Mouse (Mus musculus) limb, embryonic 15.5 days (tissue): Measurements from ENCODE around the gene Kifc1. TPM values are rescaled to one million over a fixed set of nuclear protein-coding genes. Genes with fewer than 3 reads are reported as not detected.

Experiments
- ATAC-seq: fragments of 200-750 bp; cut with Nextera tagmentation; 2 replicates; pipeline ENCODE4 v1.8.0; 2017; ENCODE audit warnings: low read depth, moderate TSS enrichment; ENCODE audit not compliant: insufficient number of reproducible peaks, low FRiP score, low TSS enrichment
- H3K27ac ChIP-seq: fragments of 300-500 bp; sonication (generic); 2 replicates; pipeline ENCODE4 v1.5.1; 2015; ENCODE audit warnings: moderate library complexity, mild to moderate bottlenecking, inconsistent platforms
- H3K27me3 ChIP-seq: fragments of 300-500 bp; sonication (generic); 2 replicates; pipeline ENCODE4 v1.6.1; 2015; ENCODE audit warnings: inconsistent platforms
- H3K36me3 ChIP-seq: fragments of 300-500 bp; sonication (generic); 2 replicates; pipeline ENCODE4 v1.6.1; 2015; ENCODE audit warnings: inconsistent platforms
- H3K4me1 ChIP-seq: fragments of 300-500 bp; sonication (generic); 2 replicates; pipeline ENCODE4 v1.6.1; 2015; ENCODE audit warnings: inconsistent platforms
- H3K4me2 ChIP-seq: fragments of 300-500 bp; sonication (generic); 2 replicates; pipeline ENCODE4 v1.6.1; 2015; ENCODE audit warnings: mild to moderate bottlenecking, inconsistent platforms
- H3K4me3 ChIP-seq: fragments of 300-500 bp; sonication (generic); 2 replicates; pipeline ENCODE4 v1.5.1; 2015; ENCODE audit warnings: mild to moderate bottlenecking, inconsistent platforms
- H3K9ac ChIP-seq: fragments of 300-500 bp; sonication (generic); 2 replicates; pipeline ENCODE4 v1.6.1; 2015; ENCODE audit warnings: inconsistent platforms
- H3K9me3 ChIP-seq: fragments of 300-500 bp; sonication (generic); 2 replicates; pipeline ENCODE4 v1.6.1; 2016; ENCODE audit warnings: inconsistent platforms
- WGBS: fragments of 180-500 bp; shearing (Covaris S2); methylation state at CpG from one replicate; pipeline ENCODE4 v1.1.7; 2015; 5-methylcytosine and 5-hydroxymethylcytosine counted together
- polyA plus RNA-seq: library from polyadenylated mRNA; unstranded; fragments of >200 nt; fragmentation: Nextera tagmentation; extraction: Ambion mirVana; gene quantifications from 2 replicates; pipeline ENCODE4 v1.2.1, GENCODE M21; 2015

Kifc1 gene
- 3.5 and 7.7 TPM in 2 replicates for polyA plus RNA-seq

DNA sequence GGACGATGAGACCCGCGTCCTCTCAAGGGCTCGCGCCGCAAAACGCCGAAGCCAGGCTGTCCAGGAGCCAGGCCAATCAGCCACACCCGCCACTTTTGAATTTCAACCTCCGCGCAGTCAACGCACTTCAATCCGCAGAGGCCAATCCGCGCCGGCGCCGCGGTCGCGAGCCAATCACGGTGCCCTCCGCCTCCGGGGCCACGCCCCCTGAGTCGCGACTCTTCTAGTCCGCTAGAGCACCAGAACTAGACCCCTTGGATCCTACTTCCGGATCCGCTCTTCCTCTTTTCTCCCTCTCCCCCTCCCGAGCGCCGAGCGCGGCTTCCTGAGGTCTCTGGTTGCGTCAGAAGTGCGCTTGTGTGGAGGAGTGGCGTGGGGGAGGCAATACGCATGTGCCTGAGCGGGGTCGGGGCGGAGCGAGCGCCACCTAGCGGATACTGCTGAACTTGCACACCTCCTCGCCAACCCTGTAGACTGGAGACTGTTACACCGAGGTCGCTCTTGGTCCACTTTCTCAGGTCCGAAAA lies at the start of gene Kifc1:
TSS of gene Kifc1 (minus strand) at position 129 of the 527 bp plus-strand sequence.
- peaks cover 8% of the 10 kb centered on the region; the same call in 1 of the 2 replicates for H3K36me3 ChIP-seq
- peak within 1 kb of the TSS; percentile 63 for H3K4me3 ChIP-seq
- H3K4me2 ChIP-seq, result peak within 1 kb of the TSS; percentile 72
- no peaks in the 10 kb centered on the region for H3K27me3 ChIP-seq
- no peaks in the 10 kb centered on the region for H3K9me3 ChIP-seq
- H3K27ac ChIP-seq, result peak within 1 kb of the TSS; percentile 30; the same call in 1 of the 2 replicates
- peaks cover 8% of the 10 kb centered on the region; the same call in 1 of the 2 replicates for H3K4me1 ChIP-seq
- peak within 1 kb of the TSS; percentile 45 for H3K9ac ChIP-seq
- ATAC-seq, result peak; percentile 99
- WGBS, result under 1% methylated on average over 49 of the region's 49 CpGs

DNA sequence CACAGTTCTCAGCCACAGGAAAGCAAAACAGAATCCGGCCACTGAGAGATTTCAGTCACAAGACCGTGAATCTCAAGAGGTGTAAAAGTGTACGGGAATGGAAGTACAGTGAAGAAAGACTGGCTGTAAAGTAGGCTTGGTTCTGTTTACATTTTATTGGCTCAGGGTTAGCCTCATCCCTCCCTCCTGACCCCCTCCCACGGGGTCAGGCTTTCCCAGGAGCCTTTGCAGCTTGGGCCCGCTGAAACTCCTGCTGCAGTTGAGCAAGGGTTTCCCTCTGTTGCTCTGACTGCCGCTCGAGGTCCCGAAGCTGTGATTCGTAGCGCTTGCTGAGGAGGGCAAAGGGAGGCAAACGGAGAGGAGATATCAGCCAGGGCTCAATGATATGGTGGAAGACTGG lies 48.3 kb upstream of the Kifc1 start:
- Histone ChIP-seq H3K27ac (no peak overlapping the region), H3K4me1 (peaks cover 23% of the 10 kb centered on the region), H3K4me2 (peak overlapping the region; percentile 93; the same call in 1 of the 2 replicates), H3K36me3 (peaks cover 49% of the 10 kb centered on the region), H3K27me3 (no peaks in the 10 kb centered on the region), H3K4me3 (no peak overlapping the region), H3K9ac (no peak overlapping the region), H3K9me3 (no peaks in the 10 kb centered on the region)
- WGBS, result 81% methylated on average over 11 of the region's 11 CpGs
- ATAC-seq, result no peak

DNA sequence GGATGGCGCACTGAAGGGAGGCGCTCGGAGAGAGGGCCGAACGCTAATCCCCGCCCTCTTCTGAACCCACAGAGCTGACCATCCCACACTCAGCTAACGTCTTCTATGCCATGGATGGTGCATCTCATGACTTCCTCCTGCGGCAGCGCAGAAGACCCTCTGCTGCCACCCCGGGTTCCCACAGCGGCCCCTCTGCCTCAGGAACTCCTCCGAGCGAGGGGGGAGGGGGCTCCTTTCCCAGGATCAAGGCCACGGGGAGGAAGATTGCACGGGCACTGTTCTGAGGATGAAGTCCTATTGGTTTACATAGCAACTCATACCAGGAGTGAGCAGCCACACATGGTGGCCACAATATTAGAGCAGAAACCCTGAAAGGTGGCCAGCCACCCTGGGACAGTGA lies 46.5 kb upstream of the Kifc1 start:
- Histone ChIP-seq H3K27me3 (no peaks in the 10 kb centered on the region), H3K4me1 (peaks cover 25% of the 10 kb centered on the region), H3K4me3 (no peak overlapping the region), H3K9me3 (no peaks in the 10 kb centered on the region), H3K4me2 (no peak overlapping the region), H3K9ac (no peak overlapping the region), H3K36me3 (peaks cover 57% of the 10 kb centered on the region), H3K27ac (no peak overlapping the region)
- no peak for ATAC-seq
- 87% methylated on average over 15 of the region's 15 CpGs for WGBS

GRCm38 (mm10) chr17:33935422-33936055 lies 45.1 kb upstream of the Kifc1 start:
- Histone ChIP-seq H3K9me3 (no peaks in the 10 kb centered on the region), H3K36me3 (peaks cover 59% of the 10 kb centered on the region), H3K4me2 (no peak overlapping the region), H3K4me1 (peaks cover 27% of the 10 kb centered on the region), H3K4me3 (no peak overlapping the region), H3K9ac (no peak overlapping the region), H3K27ac (no peak overlapping the region), H3K27me3 (no peaks in the 10 kb centered on the region)
- no peak for ATAC-seq
- WGBS, result 89% methylated on average over 21 of the region's 21 CpGs

- Histone ChIP-seq H3K9ac (no peak overlapping the region), H3K27ac (no peak overlapping the region)
- WGBS, result 93% methylated on average over 15 of the region's 15 CpGs
These were observed 42.5 kb upstream of the Kifc1 start for GRCm38 (mm10) chr17:33932970-33933369.

DNA sequence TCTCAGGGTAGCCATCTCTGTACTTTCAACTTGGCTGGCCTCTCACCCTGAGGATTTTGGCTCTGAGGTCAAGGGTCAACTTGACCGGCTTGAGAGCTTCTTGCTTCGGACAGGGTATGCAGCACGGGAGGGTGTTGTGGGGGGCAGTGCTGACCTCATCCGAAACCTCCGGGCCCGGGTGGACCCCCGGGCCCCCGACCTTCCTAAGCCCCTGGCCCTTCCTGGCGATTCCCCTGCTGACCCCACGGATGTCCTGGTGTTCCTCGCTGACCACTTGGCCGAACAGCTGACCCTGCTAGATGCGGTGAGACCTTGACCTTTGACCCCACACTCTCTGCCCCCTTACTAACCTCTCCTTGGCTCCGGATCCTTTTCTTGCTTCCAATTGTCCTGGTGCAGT lies 42.0 kb upstream of the Kifc1 start:
- no peaks in the 10 kb centered on the region for H3K27me3 ChIP-seq
- no peak overlapping the region for H3K4me2 ChIP-seq
- H3K4me1 ChIP-seq, result peaks cover 32% of the 10 kb centered on the region
- ATAC-seq, result no peak
- 89% methylated on average over 14 of the region's 14 CpGs for WGBS
- no peak overlapping the region for H3K27ac ChIP-seq
- no peaks in the 10 kb centered on the region for H3K9me3 ChIP-seq
- no peak overlapping the region for H3K4me3 ChIP-seq
- H3K9ac ChIP-seq, result no peak overlapping the region
- H3K36me3 ChIP-seq, result peaks cover 53% of the 10 kb centered on the region

More at GRCm38 (mm10) chr17:33932970-33933369, 42.5 kb upstream of the Kifc1 start:
- H3K27me3 ChIP-seq, result no peaks in the 10 kb centered on the region
- peaks cover 30% of the 10 kb centered on the region for H3K4me1 ChIP-seq
- H3K9me3 ChIP-seq, result no peaks in the 10 kb centered on the region
- no peak for ATAC-seq
- H3K4me3 ChIP-seq, result no peak overlapping the region
- no peak overlapping the region for H3K4me2 ChIP-seq
- peaks cover 52% of the 10 kb centered on the region for H3K36me3 ChIP-seq

DNA sequence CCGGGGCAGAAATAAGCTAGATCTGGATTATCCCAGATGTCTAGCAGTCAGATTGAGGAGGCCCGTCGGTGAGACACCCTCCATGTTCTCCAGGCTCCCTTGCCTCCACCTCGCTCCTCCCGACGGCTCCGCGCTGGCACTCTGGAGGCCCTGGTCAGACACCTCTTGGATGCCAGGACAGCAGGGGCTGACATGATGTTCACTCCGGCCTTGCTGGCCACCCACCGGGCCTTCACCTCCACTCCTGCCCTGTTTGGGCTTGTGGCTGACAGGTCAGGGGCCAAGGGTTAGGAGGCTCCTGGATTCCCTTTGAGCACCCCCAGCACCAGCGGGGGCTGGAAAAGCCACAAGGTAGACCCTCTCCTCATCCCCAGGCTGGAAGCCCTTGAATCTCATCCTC lies 41.5 kb upstream of the Kifc1 start:
- Histone ChIP-seq H3K9ac (no peak overlapping the region), H3K27ac (no peak overlapping the region), H3K36me3 (peaks cover 52% of the 10 kb centered on the region), H3K4me1 (peaks cover 32% of the 10 kb centered on the region), H3K27me3 (no peaks in the 10 kb centered on the region), H3K9me3 (no peaks in the 10 kb centered on the region), H3K4me3 (no peak overlapping the region), H3K4me2 (no peak overlapping the region)
- no peak for ATAC-seq
- 92% methylated on average over 11 of the region's 11 CpGs for WGBS

- peaks cover 48% of the 10 kb centered on the region for H3K36me3 ChIP-seq
- peak overlapping the region; percentile 97 for H3K27ac ChIP-seq
- H3K4me1 ChIP-seq, result peaks cover 32% of the 10 kb centered on the region
- H3K4me2 ChIP-seq, result peak overlapping the region; percentile 97
- no peaks in the 10 kb centered on the region for H3K27me3 ChIP-seq
- H3K9ac ChIP-seq, result peak overlapping the region; percentile 76
- 32% methylated on average over 18 of the region's 18 CpGs for WGBS
- no peak for ATAC-seq
- no peaks in the 10 kb centered on the region for H3K9me3 ChIP-seq
- peak overlapping the region; percentile 87 for H3K4me3 ChIP-seq
These were observed 40.9 kb upstream of the Kifc1 start for GRCm38 (mm10) chr17:33931159-33931866.

DNA sequence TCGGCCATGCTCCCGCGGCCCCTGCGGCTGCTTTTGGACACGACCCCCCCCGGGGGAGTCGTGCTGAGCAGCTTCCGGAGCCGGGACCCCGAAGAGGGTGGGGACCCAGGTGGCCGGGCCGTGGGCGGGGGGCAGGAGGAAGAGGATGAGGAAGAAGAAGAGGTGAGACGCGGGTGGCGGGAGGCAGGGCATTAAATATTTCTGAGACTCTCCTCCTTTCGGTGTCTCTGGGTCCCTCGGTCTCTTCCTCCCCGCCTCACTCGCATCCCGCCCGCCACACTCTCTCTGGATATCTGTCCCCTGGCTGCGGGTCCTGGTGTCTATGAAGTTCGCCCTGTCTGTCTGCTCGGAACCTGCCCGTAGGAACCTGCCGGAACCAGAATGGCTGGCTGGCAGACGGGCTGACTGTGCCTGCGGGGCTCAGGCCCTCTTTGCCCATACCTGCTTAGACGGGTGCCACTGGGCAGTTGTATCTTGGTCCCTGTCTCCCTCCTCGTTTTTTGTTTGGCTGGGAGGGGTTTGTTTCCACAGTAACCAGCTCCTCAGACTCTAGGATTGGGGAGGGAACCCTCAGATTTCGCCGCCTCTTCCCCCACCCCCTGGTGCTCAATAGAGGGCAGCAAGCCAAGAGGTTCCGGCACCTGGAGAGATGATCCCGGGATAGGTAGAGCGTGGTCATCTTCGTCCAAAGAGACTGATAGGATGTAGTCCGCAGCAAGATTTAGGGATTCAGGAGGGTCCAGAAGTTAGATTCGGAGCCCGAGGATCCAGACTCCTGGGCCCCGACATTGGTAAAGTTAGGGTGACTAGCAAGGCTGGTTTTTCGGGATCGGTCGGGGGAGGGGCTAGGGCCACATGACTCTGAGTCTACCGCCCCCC lies 40.1 kb upstream of the Kifc1 start:
- peaks cover 32% of the 10 kb centered on the region for H3K4me1 ChIP-seq
- peak overlapping the region; percentile 97 for H3K4me2 ChIP-seq
- H3K27ac ChIP-seq, result peak overlapping the region; percentile 97
- under 1% methylated on average over 45 of the region's 45 CpGs for WGBS
- H3K27me3 ChIP-seq, result no peaks in the 10 kb centered on the region
- ATAC-seq, result no peak
- peak overlapping the region; percentile 76 for H3K9ac ChIP-seq
- no peaks in the 10 kb centered on the region for H3K9me3 ChIP-seq
- H3K4me3 ChIP-seq, result peak overlapping the region; percentile 87
- H3K36me3 ChIP-seq, result peaks cover 48% of the 10 kb centered on the region

- Histone ChIP-seq H3K9me3 (no peaks in the 10 kb centered on the region), H3K4me2 (peak within 1 kb of the TSS; percentile 97), H3K27ac (peak within 1 kb of the TSS; percentile 97), H3K4me1 (peaks cover 34% of the 10 kb centered on the region), H3K4me3 (peak within 1 kb of the TSS; percentile 87), H3K36me3 (peaks cover 44% of the 10 kb centered on the region), H3K9ac (peak within 1 kb of the TSS; percentile 76), H3K27me3 (no peaks in the 10 kb centered on the region)
- ATAC-seq, result peak; percentile 64
- under 1% methylated on average over 74 of the region's 80 CpGs for WGBS
These were observed 39.2 kb upstream of the Kifc1 start, which contains the start of gene Rgl2 for GRCm38 (mm10) chr17:33929371-33930279. TSS of gene Rgl2 (plus strand) at chr17:33929543.
